Mouse (Mus musculus): ENCODE data around the gene Slc16a11. TPM values are rescaled to one million over a fixed set of nuclear protein-coding genes. Genes with fewer than 3 reads are reported as not detected.

Slc16a11 gene
- total and polyA plus RNA-seq, 2 experiments from 2014 or later, result 15.2 to 28.2 TPM

DNA sequence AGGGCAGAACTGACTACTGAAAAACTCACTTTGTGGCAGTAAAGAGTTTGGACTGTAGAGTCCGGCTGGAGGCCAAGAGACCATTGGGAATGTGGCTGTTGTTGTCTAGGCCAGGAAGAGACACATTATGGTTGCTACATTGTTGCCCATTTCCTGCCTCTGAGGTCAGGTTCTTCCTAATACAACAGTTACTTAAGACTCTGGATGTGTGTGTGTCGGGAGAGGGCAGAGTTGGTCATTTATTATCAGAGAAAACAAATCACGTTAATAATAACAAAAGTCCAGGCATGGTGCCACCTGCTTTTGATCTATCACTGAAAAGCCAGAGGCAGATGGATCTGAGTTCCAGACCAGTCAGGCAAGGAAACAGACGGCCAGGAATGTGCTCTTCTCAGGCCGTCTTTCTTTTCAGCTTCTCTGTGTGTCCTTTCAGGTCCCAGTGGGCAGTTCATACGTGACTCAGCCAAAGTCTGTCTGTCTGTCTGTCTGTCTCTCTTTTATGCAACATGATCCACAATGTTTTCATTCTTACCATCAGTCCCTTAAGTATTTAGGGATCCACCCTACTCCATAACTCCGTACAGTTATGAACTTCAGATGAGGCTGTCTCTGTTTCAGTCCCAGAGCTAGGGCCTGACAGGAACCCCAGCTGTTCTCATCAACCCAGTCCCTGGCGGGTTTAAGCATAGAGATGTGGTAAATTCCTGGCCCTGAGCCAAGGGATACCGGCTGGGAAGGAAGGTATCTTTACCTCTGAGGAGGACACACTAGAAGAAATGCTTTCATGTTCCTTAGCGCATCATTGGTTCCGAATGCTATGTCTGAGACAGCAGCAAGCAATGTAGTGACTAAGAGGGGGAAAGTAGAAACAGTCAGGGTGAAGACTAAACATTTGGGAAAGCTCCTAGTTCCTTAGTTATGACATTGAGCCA is 18.9 kb upstream of the Slc16a11 start:
- no peak for DNase-seq (ENCODE audit: low spot score)
- no peaks in the 10 kb centered on the region for H3K27me3 ChIP-seq (ENCODE audit: insufficient read depth, low read length)
- H3K4me2 ChIP-seq (ENCODE audit: low read depth, low read length, poor library complexity, severe bottlenecking), result no peak overlapping the region
- 55% methylated on average over 11 of the region's 11 CpGs for WGBS
- ATAC-seq (ENCODE audit: low FRiP score), result no peak
- H3K4me3 ChIP-seq (ENCODE audit: low read depth, low read length), result no peak overlapping the region
- no peak overlapping the region for H3K9ac ChIP-seq (replicated peaks; ENCODE audit: low read length, poor library complexity, severe bottlenecking)
- no peaks in the 10 kb centered on the region for H3K36me3 ChIP-seq (ENCODE audit: insufficient read depth, low read length)
- H3K27ac ChIP-seq (ENCODE audit: low read depth, low read length), result no peak overlapping the region
- no peaks in the 10 kb centered on the region for H3K9me3 ChIP-seq (ENCODE audit: low read length)
- H3K4me1 ChIP-seq (ENCODE audit: insufficient read depth, low read length), result no peaks in the 10 kb centered on the region
- no peak for TF ChIP-seq CTCF (IDR thresholded peaks at IDR 0.05)

DNA sequence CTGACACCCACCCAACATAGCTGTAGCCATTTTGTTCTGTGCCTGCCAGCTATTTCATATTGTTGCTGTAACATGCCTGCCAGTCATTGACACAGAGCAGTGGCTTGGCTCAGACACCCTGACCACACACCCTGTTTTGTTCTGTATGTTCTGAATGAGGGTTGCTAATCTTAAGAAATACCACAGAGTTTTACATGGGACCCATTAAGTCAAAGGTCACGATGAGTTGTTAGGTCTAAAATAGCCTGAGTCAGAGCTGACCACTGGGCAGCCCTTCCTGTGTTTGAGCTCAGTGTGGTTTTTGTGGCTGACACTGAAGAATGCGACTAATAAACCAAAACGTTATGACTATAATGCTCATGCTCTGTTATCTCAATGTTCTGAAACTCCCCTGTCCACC is 14.2 kb upstream of the Slc16a11 start:
- Histone ChIP-seq H3K4me2 (ENCODE audit: low read depth, low read length, poor library complexity, severe bottlenecking) (no peak overlapping the region), H3K9me3 (ENCODE audit: low read length) (no peaks in the 10 kb centered on the region), H3K36me3 (ENCODE audit: insufficient read depth, low read length) (no peaks in the 10 kb centered on the region), H3K27ac (ENCODE audit: low read depth, low read length) (no peak overlapping the region), H3K9ac (replicated peaks; ENCODE audit: low read length, poor library complexity, severe bottlenecking) (no peak overlapping the region), H3K4me3 (ENCODE audit: low read depth, low read length) (no peak overlapping the region), H3K4me1 (ENCODE audit: insufficient read depth, low read length) (no peaks in the 10 kb centered on the region), H3K27me3 (ENCODE audit: insufficient read depth, low read length) (no peaks in the 10 kb centered on the region)
- DNase-seq (ENCODE audit: low spot score) (no peak), ATAC-seq (ENCODE audit: low FRiP score) (no peak)
- TF ChIP-seq CTCF (IDR thresholded peaks at IDR 0.05), result no peak
- 94% methylated on average over 3 of the region's 3 CpGs for WGBS

DNA sequence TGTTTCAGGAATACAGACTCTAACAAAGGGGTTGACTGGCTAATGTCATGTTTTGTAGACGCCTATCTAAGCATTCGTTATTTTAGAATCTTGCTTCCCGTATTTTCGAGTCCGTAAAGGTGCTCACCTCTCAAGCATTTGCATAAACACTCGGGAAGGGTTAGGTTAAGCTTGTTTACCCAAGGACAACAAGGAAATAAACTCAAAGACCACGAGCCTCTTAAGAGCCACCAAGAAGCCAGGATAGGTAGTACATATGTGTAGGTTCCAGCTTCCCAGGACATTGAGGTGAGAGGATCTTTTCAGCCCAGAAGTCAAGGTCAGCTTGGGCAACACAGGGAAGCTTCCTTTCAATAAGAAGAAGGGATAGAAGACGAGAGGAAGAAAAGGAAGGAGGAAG is 13.4 kb upstream of the Slc16a11 start:
- Histone ChIP-seq H3K9ac (replicated peaks; ENCODE audit: low read length, poor library complexity, severe bottlenecking) (no peak overlapping the region), H3K27ac (ENCODE audit: low read depth, low read length) (no peak overlapping the region), H3K4me1 (ENCODE audit: insufficient read depth, low read length) (no peaks in the 10 kb centered on the region), H3K4me2 (ENCODE audit: low read depth, low read length, poor library complexity, severe bottlenecking) (no peak overlapping the region), H3K27me3 (ENCODE audit: insufficient read depth, low read length) (no peaks in the 10 kb centered on the region), H3K4me3 (ENCODE audit: low read depth, low read length) (no peak overlapping the region), H3K9me3 (ENCODE audit: low read length) (no peaks in the 10 kb centered on the region), H3K36me3 (ENCODE audit: insufficient read depth, low read length) (no peaks in the 10 kb centered on the region)
- WGBS, result 88% methylated on average over 8 of the region's 8 CpGs
- no peak for DNase-seq (ENCODE audit: low spot score)
- ATAC-seq (ENCODE audit: low FRiP score), result no peak
- TF ChIP-seq CTCF (IDR thresholded peaks at IDR 0.05), result no peak

DNA sequence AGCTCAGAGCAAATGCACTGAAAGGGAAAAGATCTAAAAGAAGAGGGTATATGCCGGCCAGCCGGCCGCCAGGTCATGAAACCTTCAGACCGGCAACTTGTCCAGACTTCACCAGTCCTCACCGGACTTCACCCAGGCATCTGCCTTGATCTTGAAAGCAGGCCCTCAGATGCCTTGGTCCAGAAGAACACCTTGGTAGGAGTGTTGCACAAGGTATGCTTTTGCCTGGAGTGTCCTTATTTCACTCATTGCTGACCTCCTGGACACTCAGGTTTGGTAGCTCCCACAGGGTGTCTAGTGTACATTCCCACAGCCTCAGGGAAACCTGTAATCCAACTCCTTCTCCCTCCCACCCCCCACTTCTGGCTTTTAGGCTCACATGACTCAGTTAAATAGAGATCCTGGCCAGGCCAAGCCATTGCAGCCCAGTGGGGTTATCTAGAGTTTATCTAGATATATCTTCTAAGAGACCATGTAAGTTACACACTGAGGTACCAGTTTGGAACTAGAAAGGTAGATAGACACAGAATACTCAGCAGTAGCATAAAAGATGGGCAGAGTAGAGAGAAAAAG is 12.4 kb upstream of the Slc16a11 start:
- Histone ChIP-seq H3K9me3 (ENCODE audit: low read length) (no peaks in the 10 kb centered on the region), H3K4me1 (ENCODE audit: insufficient read depth, low read length) (no peaks in the 10 kb centered on the region), H3K4me2 (ENCODE audit: low read depth, low read length, poor library complexity, severe bottlenecking) (no peak overlapping the region), H3K9ac (replicated peaks; ENCODE audit: low read length, poor library complexity, severe bottlenecking) (no peak overlapping the region), H3K27me3 (ENCODE audit: insufficient read depth, low read length) (no peaks in the 10 kb centered on the region), H3K4me3 (ENCODE audit: low read depth, low read length) (no peak overlapping the region), H3K27ac (ENCODE audit: low read depth, low read length) (no peak overlapping the region), H3K36me3 (ENCODE audit: insufficient read depth, low read length) (no peaks in the 10 kb centered on the region)
- TF ChIP-seq CTCF (IDR thresholded peaks at IDR 0.05), result no peak
- 87% methylated on average over 5 of the region's 5 CpGs for WGBS
- no peak for ATAC-seq (ENCODE audit: low FRiP score)
- no peak for DNase-seq (ENCODE audit: low spot score)

DNA sequence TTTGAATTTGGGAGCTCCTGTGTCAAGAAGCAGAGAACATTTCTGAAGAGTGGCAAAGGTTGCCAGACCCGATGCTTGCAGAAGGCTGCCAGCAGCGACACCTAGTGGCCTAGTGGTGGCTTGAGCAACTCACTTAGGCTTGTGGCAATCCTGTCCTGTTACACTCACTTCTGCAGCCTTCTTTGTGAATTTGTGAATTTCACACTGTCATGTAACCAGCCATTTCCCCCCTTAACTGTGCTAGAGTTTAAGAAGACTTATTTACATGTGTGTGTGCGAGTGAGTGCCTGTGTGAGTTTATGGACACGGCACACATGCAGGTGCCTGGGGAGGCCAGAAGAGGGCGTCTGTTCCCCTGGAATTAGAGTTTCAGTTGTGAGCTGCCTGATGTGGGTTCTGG is 10.9 kb upstream of the Slc16a11 start:
- WGBS, result 40% methylated on average over 5 of the region's 5 CpGs
- peak; percentile 96 for TF ChIP-seq CTCF (IDR thresholded peaks at IDR 0.05)
- Histone ChIP-seq H3K27ac (ENCODE audit: low read depth, low read length) (no peak overlapping the region), H3K4me3 (ENCODE audit: low read depth, low read length) (no peak overlapping the region), H3K36me3 (ENCODE audit: insufficient read depth, low read length) (no peaks in the 10 kb centered on the region), H3K9me3 (ENCODE audit: low read length) (no peaks in the 10 kb centered on the region), H3K4me1 (ENCODE audit: insufficient read depth, low read length) (no peaks in the 10 kb centered on the region), H3K27me3 (ENCODE audit: insufficient read depth, low read length) (no peaks in the 10 kb centered on the region), H3K4me2 (ENCODE audit: low read depth, low read length, poor library complexity, severe bottlenecking) (no peak overlapping the region), H3K9ac (replicated peaks; ENCODE audit: low read length, poor library complexity, severe bottlenecking) (no peak overlapping the region)
- peak; percentile 89 for DNase-seq (ENCODE audit: low spot score)
- ATAC-seq (ENCODE audit: low FRiP score), result no peak

DNA sequence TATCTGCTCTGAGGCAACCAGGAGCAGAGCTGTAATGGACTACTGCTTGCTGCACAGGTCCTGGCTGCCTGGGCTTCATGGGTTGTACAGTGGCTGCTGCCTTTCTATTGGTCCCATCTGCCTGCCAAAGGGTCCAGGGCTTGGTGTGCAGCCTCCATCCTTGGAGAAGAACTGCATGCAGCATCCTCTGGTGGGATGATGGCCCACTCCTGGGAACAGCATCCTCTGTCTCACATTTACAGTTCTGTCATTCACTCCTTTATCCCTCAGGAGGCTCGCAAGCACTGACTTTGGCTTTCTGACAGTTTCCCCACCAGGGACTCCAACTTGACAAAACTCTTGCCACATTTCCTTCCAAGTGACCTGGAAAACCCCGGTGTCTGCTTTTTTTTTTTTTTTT is 5.8 kb upstream of the Slc16a11 start:
- peaks cover 3% of the 10 kb centered on the region; the same call in 1 of the 2 replicates for H3K27me3 ChIP-seq (ENCODE audit: insufficient read depth, low read length)
- H3K4me1 ChIP-seq (ENCODE audit: insufficient read depth, low read length), result no peaks in the 10 kb centered on the region
- H3K36me3 ChIP-seq (ENCODE audit: insufficient read depth, low read length), result no peaks in the 10 kb centered on the region
- H3K9me3 ChIP-seq (ENCODE audit: low read length), result no peaks in the 10 kb centered on the region
- H3K27ac ChIP-seq (ENCODE audit: low read depth, low read length), result no peak overlapping the region
- DNase-seq (ENCODE audit: low spot score), result no peak
- WGBS, result 83% methylated on average over 2 of the region's 2 CpGs
- no peak for TF ChIP-seq CTCF (IDR thresholded peaks at IDR 0.05)
- H3K4me3 ChIP-seq (ENCODE audit: low read depth, low read length), result no peak overlapping the region
- no peak overlapping the region for H3K9ac ChIP-seq (replicated peaks; ENCODE audit: low read length, poor library complexity, severe bottlenecking)
- no peak overlapping the region for H3K4me2 ChIP-seq (ENCODE audit: low read depth, low read length, poor library complexity, severe bottlenecking)
- no peak for ATAC-seq (ENCODE audit: low FRiP score)

Data from midbrain, postnatal 0 days (tissue).